Mouse (Mus musculus) liver, embryonic 11.5 days (tissue): ENCODE measurements at regions not wholly inside any gene's neighbourhood (a gene's known extent, or its start where the extent isn't known, plus 50 kb on each side); places are given as distances from the start of the nearest gene placed in this dataset.

Experiments used
- ATAC-seq: fragments of 200-750 bp; cut with Nextera tagmentation; replicated peaks from 2 replicates; pipeline ENCODE4 v1.8.0; 2017; ENCODE audit warnings: moderate number of reproducible peaks, mild to moderate bottlenecking, moderate TSS enrichment, moderate library complexity; ENCODE audit not compliant: low FRiP score
- DNase-seq: peaks from one replicate; pipeline ENCODE4 v3.0.0-alpha.2; 2017; ENCODE audit warnings: low spot score
- H3K27ac ChIP-seq: fragments of 300-500 bp; sonication (generic); 2 replicates; pipeline ENCODE4 v1.5.1; 2014; ENCODE audit warnings: mild to moderate bottlenecking, low read depth, low read length, control low read depth
- H3K27me3 ChIP-seq: fragments of 300-500 bp; sonication (generic); replicated peaks from 2 replicates; pipeline ENCODE4 v1.6.1; 2014; ENCODE audit warnings: low read length, mixed read lengths; ENCODE audit not compliant: control insufficient read depth, insufficient read depth
- H3K36me3 ChIP-seq: fragments of 300-500 bp; sonication (generic); 2 replicates; pipeline ENCODE4 v1.6.1; 2014; ENCODE audit warnings: mild to moderate bottlenecking, low read length, moderate library complexity, mixed read lengths; ENCODE audit not compliant: control insufficient read depth, insufficient read depth
- H3K4me1 ChIP-seq: fragments of 300-500 bp; sonication (generic); replicated peaks from 2 replicates; pipeline ENCODE4 v1.6.1; 2014; ENCODE audit warnings: low read length, mixed read lengths; ENCODE audit not compliant: control insufficient read depth, insufficient read depth
- H3K4me2 ChIP-seq: fragments of 300-500 bp; sonication (generic); 2 replicates; pipeline ENCODE4 v1.6.1; 2014; ENCODE audit warnings: mild to moderate bottlenecking, control low read depth, moderate library complexity
- H3K4me3 ChIP-seq: fragments of 300-500 bp; sonication (generic); 2 replicates; pipeline ENCODE4 v1.5.1; 2014; ENCODE audit warnings: low read depth, low read length, control low read depth
- H3K9ac ChIP-seq: fragments of 300-500 bp; sonication (generic); 2 replicates; pipeline ENCODE4 v1.6.1; 2014; ENCODE audit warnings: low read depth, low read length, control low read depth
- H3K9me3 ChIP-seq: fragments of 300-500 bp; sonication (generic); 2 replicates; pipeline ENCODE4 v1.6.1; 2016; ENCODE audit warnings: low read length, inconsistent platforms, mixed read lengths; ENCODE audit not compliant: control insufficient read depth
- WGBS: fragments of 180-500 bp; shearing (Covaris S2); extraction: QIAGEN DNeasy Blood & Tissue Kit; methylation state at CpG from one replicate; pipeline ENCODE4 v1.1.7; 2014; 5-methylcytosine and 5-hydroxymethylcytosine counted together

- 0 out of 2 replicates have a peak, but pooled peaks cover under 1% of the 10 kb centered on the region for H3K27me3 ChIP-seq
- no peaks in the 10 kb centered on the region for H3K4me1 ChIP-seq
- no peaks in the 10 kb centered on the region for H3K36me3 ChIP-seq
- H3K4me3 ChIP-seq, result no peak overlapping the region
- DNase-seq (no peak), ATAC-seq (no peak)
- no peak overlapping the region for H3K27ac ChIP-seq
- WGBS, result 24% methylated on average over 2 of the region's 2 CpGs
- no peak overlapping the region for H3K4me2 ChIP-seq
- H3K9ac ChIP-seq, result no peak overlapping the region
- no peaks in the 10 kb centered on the region for H3K9me3 ChIP-seq
These were observed 62.8 kb upstream of the Las1l start for GRCm38 (mm10) chrX:96019556-96019955.

GRCm38 (mm10) chrX:96020407-96020806 lies 63.6 kb upstream of the Las1l start:
- Histone ChIP-seq H3K27ac (no peak overlapping the region), H3K4me3 (no peak overlapping the region), H3K27me3 (0 out of 2 replicates have a peak, but pooled peaks cover 3% of the 10 kb centered on the region), H3K4me2 (no peak overlapping the region), H3K4me1 (no peaks in the 10 kb centered on the region), H3K36me3 (no peaks in the 10 kb centered on the region), H3K9me3 (no peaks in the 10 kb centered on the region), H3K9ac (no peak overlapping the region)
- 53% methylated on average over 3 of the region's 3 CpGs for WGBS
- DNase-seq (no peak), ATAC-seq (no peak)

GRCm38 (mm10) chrX:96025374-96025773 lies 68.6 kb upstream of the Las1l start:
- no peak for ATAC-seq
- no peaks in the 10 kb centered on the region for H3K36me3 ChIP-seq
- no peak overlapping the region for H3K4me3 ChIP-seq
- no peak overlapping the region for H3K27ac ChIP-seq
- H3K9ac ChIP-seq, result no peak overlapping the region
- 0 out of 2 replicates have a peak, but pooled peaks cover 3% of the 10 kb centered on the region for H3K27me3 ChIP-seq
- DNase-seq, result no peak
- no peaks in the 10 kb centered on the region for H3K9me3 ChIP-seq
- no peaks in the 10 kb centered on the region for H3K4me1 ChIP-seq
- H3K4me2 ChIP-seq, result no peak overlapping the region
- 66% methylated on average over 3 of the region's 3 CpGs for WGBS

- DNase-seq (no peak), ATAC-seq (peak; percentile 34)
- 54% methylated on average over 5 of the region's 5 CpGs for WGBS
- no peaks in the 10 kb centered on the region for H3K4me1 ChIP-seq
- H3K36me3 ChIP-seq, result no peaks in the 10 kb centered on the region
- H3K9me3 ChIP-seq, result no peaks in the 10 kb centered on the region
- H3K4me2 ChIP-seq, result no peak overlapping the region
- H3K9ac ChIP-seq, result no peak overlapping the region
- no peak overlapping the region for H3K27ac ChIP-seq
- H3K27me3 ChIP-seq, result 0 out of 2 replicates have a peak, but pooled peaks cover 3% of the 10 kb centered on the region
- H3K4me3 ChIP-seq, result no peak overlapping the region
These were observed 69.1 kb upstream of the Las1l start for GRCm38 (mm10) chrX:96025876-96026275.

- Histone ChIP-seq H3K4me1 (no peaks in the 10 kb centered on the region), H3K4me3 (no peak overlapping the region), H3K9me3 (no peaks in the 10 kb centered on the region), H3K27me3 (peaks cover 3% of the 10 kb centered on the region; the same call in 1 of the 2 replicates), H3K27ac (no peak overlapping the region), H3K36me3 (no peaks in the 10 kb centered on the region), H3K9ac (no peak overlapping the region), H3K4me2 (no peak overlapping the region)
- no peak for ATAC-seq
- DNase-seq, result no peak
- 80% methylated on average over 5 of the region's 5 CpGs for WGBS
These were observed 64.3 kb upstream of the Msn start for GRCm38 (mm10) chrX:96031591-96031990.

- no peak overlapping the region for H3K4me3 ChIP-seq
- no peaks in the 10 kb centered on the region for H3K9me3 ChIP-seq
- H3K4me2 ChIP-seq, result no peak overlapping the region
- H3K27ac ChIP-seq, result no peak overlapping the region
- no peak overlapping the region for H3K9ac ChIP-seq
- no peaks in the 10 kb centered on the region for H3K4me1 ChIP-seq
- ATAC-seq (no peak), DNase-seq (no peak)
- H3K36me3 ChIP-seq, result no peaks in the 10 kb centered on the region
- H3K27me3 ChIP-seq, result peaks cover 3% of the 10 kb centered on the region; the same call in 1 of the 2 replicates
These were observed 60.5 kb upstream of the Msn start for GRCm38 (mm10) chrX:96035307-96035706.

- WGBS, result 39% methylated on average over 3 of the region's 3 CpGs
- no peak overlapping the region for H3K9ac ChIP-seq
These were observed 53.6 kb upstream of the Msn start for GRCm38 (mm10) chrX:96042193-96042592.

More at GRCm38 (mm10) chrX:96042193-96042592, 53.6 kb upstream of the Msn start:
- DNase-seq (no peak), ATAC-seq (no peak)
- H3K4me3 ChIP-seq, result no peak overlapping the region
- H3K36me3 ChIP-seq, result no peaks in the 10 kb centered on the region
- H3K27me3 ChIP-seq, result no peaks in the 10 kb centered on the region
- H3K4me2 ChIP-seq, result no peak overlapping the region
- H3K4me1 ChIP-seq, result no peaks in the 10 kb centered on the region
- H3K27ac ChIP-seq, result no peak overlapping the region
- H3K9me3 ChIP-seq, result no peaks in the 10 kb centered on the region
